8 mouse cellular contexts compared by ENCODE assay signal in the genomic region with DNA sequence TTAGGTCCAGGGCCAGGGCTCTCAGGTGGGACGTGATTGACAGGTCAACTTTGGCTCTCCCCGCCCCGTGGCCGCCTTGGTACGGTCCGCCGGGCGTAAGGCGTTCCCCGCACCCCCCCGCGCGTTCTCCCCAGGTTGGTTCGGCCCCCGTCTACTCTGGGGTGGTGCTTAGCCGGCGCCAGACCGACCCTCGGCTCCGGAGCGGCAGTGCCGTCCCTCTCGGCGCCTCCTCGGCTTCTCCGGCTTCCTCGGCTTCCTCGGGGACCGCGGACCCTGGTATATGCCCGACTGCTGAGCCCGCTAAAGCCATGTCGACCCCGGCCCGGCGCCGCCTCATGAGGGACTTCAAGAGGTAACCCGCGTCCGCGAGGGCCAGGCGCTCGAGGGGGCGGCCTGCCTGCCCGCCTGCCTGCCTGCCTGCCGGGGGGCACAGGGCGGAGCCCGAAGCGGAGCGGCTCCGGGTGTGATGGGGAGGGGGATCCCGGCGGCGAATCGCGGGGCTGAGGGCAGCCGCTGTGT. TPM values are rescaled to one million over a fixed set of nuclear protein-coding genes. Genes with fewer than 3 reads are reported as not detected.
A peak's percentile ranks its signal among the peaks of the same experiment; 100 is the strongest.
DNase-seq lines count a peak whose midpoint lies in the region; ATAC-seq lines count a peak whose summit lies in the region.

No protein-coding gene starts in this region.

- no peaks in the 10 kb centered on the region for H3K36me3 ChIP-seq in intestine, embryonic 15.5 days

- peak; percentile 99 for ATAC-seq in intestine, embryonic 15.5 days
- peak; percentile 95 for ATAC-seq in megakaryocyte-erythroid progenitor cell, adult 5-6 weeks (replicated peaks; ENCODE audit: low FRiP score, low TSS enrichment, poor library complexity, severe bottlenecking)

- H3K27ac ChIP-seq in intestine, embryonic 15.5 days: peak overlapping the region; percentile 64

- intact Hi-C loops in gastrocnemius, postnatal 36 days (cut with DNase I): no loop called here
- intact Hi-C loops in left cerebral cortex, postnatal 14 days (cut with DNase I): no loop called here

- H3K9me3 ChIP-seq in intestine, embryonic 15.5 days: no peaks in the 10 kb centered on the region

- H3K4me1 ChIP-seq in intestine, embryonic 15.5 days (replicated peaks): no peaks in the 10 kb centered on the region

- H3K4me2 ChIP-seq in intestine, embryonic 15.5 days (replicated peaks): peak overlapping the region; percentile 59

- peak; percentile 92 for DNase-seq in adrenal gland, adult 2 months
- peak; percentile 74 for DNase-seq in embryo, embryonic 11.5 days (ENCODE audit: low read depth, low spot score)
- peak; percentile 78 to 86 for DNase-seq in gastrocnemius, postnatal 36 days
- DNase-seq in left cerebral cortex, postnatal 14 days (ENCODE audit: low spot score in 2 of 2): peak; percentile 69 to 85
- DNase-seq in right cerebral cortex, postnatal 14 days: peak; percentile 86
- DNase-seq in urinary bladder, postnatal 25 days (ENCODE audit: low spot score): peak; percentile 81

- WGBS in intestine, embryonic 15.5 days: 14% methylated on average over 56 of the region's 57 CpGs

- peak overlapping the region; percentile 77 for H3K9ac ChIP-seq in intestine, embryonic 15.5 days

- H3K4me3 ChIP-seq in intestine, embryonic 15.5 days (replicated peaks): peak overlapping the region; percentile 63

- H3K27me3 ChIP-seq in intestine, embryonic 15.5 days (replicated peaks): no peaks in the 10 kb centered on the region

RNA-seq across cellular contexts. Expression of gene C330007P06Rik, which starts 0.3 kb away (rescaled TPM):
- total RNA-seq in adrenal gland, adult 2 months (2021): 10 to 100 TPM; 47.8 to 56.8 TPM
- 8.8 and 10.1 TPM in 2 replicates for polyA plus RNA-seq in adrenal gland, adult 2 months (2012; rRNA removed)
- 10 to 100 TPM; 10.6 to 10.7 TPM for total RNA-seq in gastrocnemius, postnatal 36 days (2021)
- 27.2 and 28.6 TPM in 2 replicates for polyA plus RNA-seq in intestine, embryonic 15.5 days (2015; fragmentation: Nextera tagmentation; extraction: Ambion mirVana)
- total RNA-seq in left cerebral cortex, postnatal 14 days (2021): 10 to 100 TPM; 32.6 to 34.4 TPM
- 33.9 and 37.3 TPM in 2 replicates for total RNA-seq in megakaryocyte-erythroid progenitor cell, adult 5-6 weeks (2014; fragmentation: Nextera tagmentation)
- total RNA-seq in megakaryocyte-erythroid progenitor cell, adult 5-6 weeks (2017): 63.0 and 67.4 TPM in 2 replicates

RNA-seq across cellular contexts. Expression of gene Ube2a, which starts 0.5 kb away (rescaled TPM):
- 10 to 100 TPM; 66.8 to 74.4 TPM for total RNA-seq in adrenal gland, adult 2 months (2021)
- 33.2 and 38.6 TPM in 2 replicates for polyA plus RNA-seq in adrenal gland, adult 2 months (2012; rRNA removed)
- total RNA-seq in gastrocnemius, postnatal 36 days (2021): 10 to 100 TPM; 37.8 to 38.8 TPM
- 103 and 115 TPM in 2 replicates for polyA plus RNA-seq in intestine, embryonic 15.5 days (2015; fragmentation: Nextera tagmentation; extraction: Ambion mirVana)
- 10 to 100 TPM; 59.6 to 61.9 TPM for total RNA-seq in left cerebral cortex, postnatal 14 days (2021)
- 65.0 and 68.2 TPM in 2 replicates for total RNA-seq in megakaryocyte-erythroid progenitor cell, adult 5-6 weeks (2014; fragmentation: Nextera tagmentation)
- total RNA-seq in megakaryocyte-erythroid progenitor cell, adult 5-6 weeks (2017): 7.4 and 19.6 TPM in 2 replicates

RNA-seq across cellular contexts. Expression of gene Nkrf, which starts 28.5 kb away (rescaled TPM):
- total RNA-seq in adrenal gland, adult 2 months (2021): 10 to 100 TPM in 1 of 2 experiments, 1 to 10 TPM in 1; 9.2 to 15.3 TPM
- polyA plus RNA-seq in adrenal gland, adult 2 months (2012; rRNA removed): 0.09 and 0.12 TPM in 2 replicates
- total RNA-seq in gastrocnemius, postnatal 36 days (2021): 1 to 10 TPM; 2.3 to 2.6 TPM
- 1.7 and 2.1 TPM in 2 replicates for polyA plus RNA-seq in intestine, embryonic 15.5 days (2015; fragmentation: Nextera tagmentation; extraction: Ambion mirVana)
- 10 to 100 TPM; 32.3 to 32.9 TPM for total RNA-seq in left cerebral cortex, postnatal 14 days (2021)
- 21.2 and 28.6 TPM in 2 replicates for total RNA-seq in megakaryocyte-erythroid progenitor cell, adult 5-6 weeks (2014; fragmentation: Nextera tagmentation)
- 16.0 and 16.4 TPM in 2 replicates for total RNA-seq in megakaryocyte-erythroid progenitor cell, adult 5-6 weeks (2017)

Comparison
In these comparisons a context has a peak if more than half of its experiments do, and no peak if none do; other contexts are left out.
1. Peak in every context shown above with its lines: DNase-seq, ATAC-seq, H3K4me3 ChIP-seq and H3K27ac ChIP-seq.